Mouse (Mus musculus) heart, postnatal 0 days (tissue): ENCODE results near the gene Capzb. TPM values are rescaled to one million over a fixed set of nuclear protein-coding genes. Genes with fewer than 3 reads are reported as not detected.

ENCODE experiments used
- ATAC-seq: fragments of 200-750 bp; cut with Nextera tagmentation; 2 replicates; pipeline ENCODE4 v1.8.0; 2017; ENCODE audit warnings: low read depth, moderate number of reproducible peaks, moderate library complexity; ENCODE audit not compliant: insufficient read depth
- DNase-seq: peaks from one replicate; pipeline ENCODE4 v3.0.0-alpha.2; 2016; ENCODE audit warnings: low spot score
- H3K27ac ChIP-seq: fragments of 300-500 bp; sonication (generic); 2 replicates; pipeline ENCODE4 v1.5.1; 2014; ENCODE audit warnings: low read depth, mild to moderate bottlenecking
- H3K27me3 ChIP-seq: fragments of 300-500 bp; sonication (generic); 2 replicates; pipeline ENCODE4 v1.6.1; 2014; ENCODE audit warnings: low read length, mixed read lengths; ENCODE audit not compliant: control insufficient read depth, insufficient read depth
- H3K36me3 ChIP-seq: fragments of 300-500 bp; sonication (generic); replicated peaks from 2 replicates; pipeline ENCODE4 v1.6.1; 2014; ENCODE audit warnings: low read length, mixed read lengths; ENCODE audit not compliant: control insufficient read depth, insufficient read depth
- H3K4me1 ChIP-seq: fragments of 300-500 bp; sonication (generic); 2 replicates; pipeline ENCODE4 v1.6.1; 2014; ENCODE audit warnings: antibody characterized with exemption; ENCODE audit not compliant: control insufficient read depth, insufficient read depth
- H3K4me2 ChIP-seq: fragments of 300-500 bp; sonication (generic); 2 replicates; pipeline ENCODE4 v1.6.1; 2014; ENCODE audit warnings: low read depth, mild to moderate bottlenecking, low read length, moderate library complexity
- H3K4me3 ChIP-seq: fragments of 300-500 bp; sonication (generic); 2 replicates; pipeline ENCODE4 v1.5.1; 2014; ENCODE audit warnings: low read depth, low read length
- H3K9ac ChIP-seq: fragments of 300-500 bp; sonication (generic); replicated peaks from 2 replicates; pipeline ENCODE4 v1.6.1; 2014; ENCODE audit warnings: low read depth, low read length, mixed read lengths
- H3K9me3 ChIP-seq: fragments of 300-500 bp; sonication (generic); replicated peaks from 2 replicates; pipeline ENCODE4 v1.6.1; 2016; ENCODE audit warnings: low read length; ENCODE audit not compliant: control insufficient read depth
- CTCF ChIP-seq: IDR thresholded peaks from 2 replicates; pipeline ENCODE4 v1.5.1; 2016; ENCODE audit warnings: antibody characterized with exemption, control low read depth, low read depth
- EP300 ChIP-seq: IDR thresholded peaks from 2 replicates; pipeline ENCODE4 v1.6.1; 2016; ENCODE audit warnings: antibody characterized with exemption, low read depth
- WGBS: fragments of 180-500 bp; shearing (Covaris S2); extraction: QIAGEN DNeasy Blood & Tissue Kit; methylation state at CpG from one replicate; pipeline ENCODE4 v1.1.7; 2014; 5-methylcytosine and 5-hydroxymethylcytosine counted together
- polyA plus RNA-seq: library from polyadenylated mRNA; unstranded; fragments of >200 nt; fragmentation: Nextera tagmentation; extraction: Ambion mirVana; gene quantifications from 2 replicates; pipeline ENCODE4 v1.2.1, GENCODE M21; 2015
- total RNA-seq: library from RNA; depleted of rRNA; stranded (reverse); fragments of >200 nt; gene quantifications from 2 replicates; pipeline ENCODE4 v1.2.3, GENCODE M21; 2014; ENCODE audit warnings: low replicate concordance

The Capzb gene
- total and polyA plus RNA-seq, 2 experiments from 2014 or later = 131 to 363 TPM

GRCm38 (mm10) chr4:139199703-139200340 lies 7.1 kb downstream of the Capzb start:
- WGBS = 88% methylated on average over 8 of the region's 8 CpGs
- H3K4me2 ChIP-seq = no peak overlapping the region
- no peaks in the 10 kb centered on the region for H3K9me3 ChIP-seq
- H3K27ac ChIP-seq = no peak overlapping the region
- no peak overlapping the region for H3K9ac ChIP-seq
- TF ChIP-seq EP300 (no peak), CTCF (no peak)
- H3K4me1 ChIP-seq = peaks cover 71% of the 10 kb centered on the region
- peaks cover 15% of the 10 kb centered on the region for H3K36me3 ChIP-seq
- DNase-seq = no peak
- ATAC-seq = no peak
- H3K27me3 ChIP-seq = no peaks in the 10 kb centered on the region
- H3K4me3 ChIP-seq = no peak overlapping the region

DNA sequence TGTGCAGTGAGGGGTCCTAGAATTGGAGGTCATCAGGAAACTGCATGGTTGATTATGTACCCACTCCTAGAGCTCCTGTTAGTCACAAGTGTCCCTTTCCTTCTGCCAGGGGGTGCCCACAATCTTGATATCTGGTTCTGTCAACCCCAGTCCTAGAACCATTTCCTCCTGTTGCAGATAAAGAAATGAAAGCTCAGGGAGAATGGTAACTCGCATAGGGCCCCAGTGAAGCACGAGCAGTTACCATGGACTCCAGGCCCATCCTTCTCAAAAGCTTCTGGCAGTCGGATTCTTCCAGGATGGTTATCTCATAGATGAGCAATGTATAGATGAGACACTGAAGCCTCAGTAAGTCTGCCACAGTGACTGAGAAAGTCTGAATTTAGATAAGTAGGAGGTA lies 8.2 kb downstream of the Capzb start:
- 56% methylated on average over 3 of the region's 3 CpGs for WGBS
- TF ChIP-seq CTCF (no peak), EP300 (no peak)
- H3K9ac ChIP-seq = no peak overlapping the region
- H3K4me1 ChIP-seq = peaks cover 63% of the 10 kb centered on the region
- H3K4me2 ChIP-seq = no peak overlapping the region
- DNase-seq (no peak), ATAC-seq (no peak)
- H3K27ac ChIP-seq = no peak overlapping the region
- H3K36me3 ChIP-seq = peaks cover 15% of the 10 kb centered on the region
- H3K4me3 ChIP-seq = no peak overlapping the region
- H3K27me3 ChIP-seq = no peaks in the 10 kb centered on the region
- H3K9me3 ChIP-seq = no peaks in the 10 kb centered on the region

GRCm38 (mm10) chr4:139202556-139202955 lies 9.9 kb downstream of the Capzb start:
- no peak overlapping the region for H3K27ac ChIP-seq
- ATAC-seq (no peak), DNase-seq (no peak)
- no peak overlapping the region for H3K9ac ChIP-seq
- H3K9me3 ChIP-seq = no peaks in the 10 kb centered on the region
- no peak overlapping the region for H3K4me2 ChIP-seq
- no peak overlapping the region for H3K4me3 ChIP-seq
- no peaks in the 10 kb centered on the region for H3K27me3 ChIP-seq
- peaks cover 15% of the 10 kb centered on the region for H3K36me3 ChIP-seq
- peaks cover 60% of the 10 kb centered on the region for H3K4me1 ChIP-seq
- TF ChIP-seq CTCF (no peak), EP300 (no peak)
- 23% methylated on average over 7 of the region's 7 CpGs for WGBS

DNA sequence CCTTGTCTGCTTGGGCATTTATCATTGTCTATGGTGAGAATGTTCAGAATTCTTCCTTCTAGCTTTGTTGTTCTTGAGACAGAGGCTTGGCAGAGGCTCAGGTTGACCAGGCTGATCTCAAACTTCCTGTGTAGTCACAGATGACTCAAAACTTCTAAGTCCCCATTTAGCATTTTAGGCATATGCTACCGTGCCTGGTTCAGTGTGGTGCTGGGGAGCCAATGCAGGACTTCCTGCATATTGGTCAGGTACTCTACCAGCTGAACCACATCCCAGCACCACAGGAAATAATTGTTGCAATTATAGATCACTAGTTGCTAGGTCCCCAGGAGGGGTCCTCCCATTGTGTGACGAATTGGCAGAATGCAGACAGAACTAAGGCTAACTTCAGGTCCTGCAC lies 10.7 kb downstream of the Capzb start:
- WGBS = 61% methylated on average over 2 of the region's 2 CpGs
- peaks cover 15% of the 10 kb centered on the region for H3K36me3 ChIP-seq
- TF ChIP-seq CTCF = no peak
- TF ChIP-seq EP300 = no peak
- peaks cover 60% of the 10 kb centered on the region for H3K4me1 ChIP-seq
- no peaks in the 10 kb centered on the region for H3K27me3 ChIP-seq
- H3K4me3 ChIP-seq = no peak overlapping the region
- no peak for ATAC-seq
- H3K4me2 ChIP-seq = no peak overlapping the region
- no peak for DNase-seq
- no peaks in the 10 kb centered on the region for H3K9me3 ChIP-seq
- H3K9ac ChIP-seq = no peak overlapping the region
- H3K27ac ChIP-seq = peak overlapping the region; percentile 47

DNA sequence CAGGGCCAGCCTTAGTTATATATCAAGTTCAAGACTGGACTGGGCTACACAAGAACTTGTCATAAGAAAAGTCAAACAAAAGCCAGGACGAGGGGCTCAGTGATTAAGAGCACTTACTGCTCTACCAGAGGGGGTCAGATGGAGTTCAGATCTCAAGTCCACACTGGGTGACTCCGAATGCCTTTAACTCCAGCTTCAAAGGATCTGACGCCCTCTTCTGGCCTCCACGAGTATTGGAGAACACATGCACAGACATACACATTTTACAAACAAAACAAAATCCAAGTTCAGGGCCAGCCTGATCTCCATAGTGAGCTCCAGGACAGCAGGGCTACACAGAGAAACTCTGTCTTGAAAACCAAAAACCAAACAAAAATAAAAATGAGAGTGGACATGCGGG lies 13.1 kb downstream of the Capzb start:
- Histone ChIP-seq H3K27ac (no peak overlapping the region), H3K4me3 (no peak overlapping the region), H3K4me2 (no peak overlapping the region), H3K9ac (no peak overlapping the region), H3K9me3 (no peaks in the 10 kb centered on the region), H3K4me1 (peaks cover 65% of the 10 kb centered on the region), H3K27me3 (no peaks in the 10 kb centered on the region), H3K36me3 (peaks cover 2% of the 10 kb centered on the region; the same call in 1 of the 2 replicates)
- ATAC-seq = no peak
- no peak for TF ChIP-seq EP300
- peak; percentile 46 for TF ChIP-seq CTCF
- 41% methylated on average over 5 of the region's 5 CpGs for WGBS
- no peak for DNase-seq
